Mouse (Mus musculus) adrenal gland, postnatal 25 days (tissue): ENCODE measurements at regions not wholly inside any gene's neighbourhood (a gene's known extent, or its start where the extent isn't known, plus 50 kb on each side); places are given as distances from the start of the nearest gene placed in this dataset.

ENCODE experiments used
- DNase-seq: peaks from one replicate; pipeline ENCODE4 v3.0.0; 2021; ENCODE audit warnings: mixed read lengths

DNA sequence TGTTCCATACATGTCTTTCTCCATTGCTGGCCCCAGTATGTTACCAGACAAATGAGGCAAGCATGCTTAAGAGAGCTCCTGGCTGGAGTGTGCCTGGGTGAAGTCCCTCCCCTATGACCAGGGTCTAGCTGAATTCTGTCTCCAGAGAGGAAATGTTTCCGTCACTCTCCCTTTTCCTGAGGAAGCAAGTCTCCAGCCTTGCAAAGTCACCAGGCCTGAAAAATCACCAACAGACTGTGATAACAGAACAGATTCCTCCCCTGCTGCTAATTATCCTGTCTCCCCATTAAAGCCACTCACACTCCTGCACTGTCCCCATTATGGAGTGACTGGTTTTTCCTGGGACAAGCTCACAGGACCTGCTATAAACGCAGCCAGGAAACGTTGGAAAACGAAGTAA, 303.2 kb upstream of the Jag1 start:
- DNase-seq, result no peak

DNA sequence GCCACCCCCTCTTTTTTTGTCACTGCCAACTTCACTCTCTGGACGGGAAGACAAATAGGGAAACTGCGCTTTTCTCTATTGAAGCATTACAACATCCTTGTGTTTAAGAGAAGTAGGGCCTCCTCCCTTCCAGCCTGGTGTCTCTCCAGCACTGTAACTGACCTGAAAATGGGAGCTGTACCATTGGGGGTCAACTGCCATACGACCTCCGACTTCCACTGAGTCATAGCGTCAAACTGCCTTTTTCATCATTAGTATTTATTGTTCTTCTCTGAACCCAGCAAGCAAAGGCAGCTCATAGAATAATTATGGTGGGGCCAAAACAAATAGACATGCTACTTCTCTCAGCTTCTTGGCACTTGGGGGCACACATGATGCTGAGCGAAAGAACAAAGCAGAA, 301.2 kb upstream of the Jag1 start:
- DNase-seq, result no peak

GRCm38 (mm10) chr2:137413432-137413831, 297.0 kb upstream of the Jag1 start:
- no peak for DNase-seq

DNA sequence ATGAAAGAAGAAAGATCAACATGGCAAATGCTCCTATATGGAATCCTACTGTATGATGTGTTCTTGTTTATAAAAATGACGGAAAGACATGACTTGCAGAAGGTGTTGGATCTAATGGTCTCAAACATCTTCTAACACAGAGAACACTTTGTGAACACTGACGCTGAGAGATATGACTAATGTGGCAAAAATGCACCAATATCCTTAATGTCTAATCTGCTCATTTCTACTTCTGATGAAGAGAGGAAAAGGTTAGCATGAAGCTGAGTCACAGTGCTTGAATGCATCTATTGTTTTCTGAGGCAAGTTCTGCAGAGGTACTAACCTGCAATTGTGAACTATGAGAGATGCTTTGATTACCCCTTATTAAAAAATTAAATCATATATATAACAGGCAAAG, 293.2 kb upstream of the Jag1 start:
- DNase-seq, result no peak

- DNase-seq, result no peak
These were observed 291.9 kb upstream of the Jag1 start for GRCm38 (mm10) chr2:137408294-137408693.

- DNase-seq, result no peak
These were observed 277.0 kb upstream of the Jag1 start for GRCm38 (mm10) chr2:137393486-137393885.

GRCm38 (mm10) chr2:137379816-137380215, 263.4 kb upstream of the Jag1 start:
- DNase-seq, result no peak

GRCm38 (mm10) chr2:137375346-137375745, 258.9 kb upstream of the Jag1 start:
- DNase-seq, result no peak

GRCm38 (mm10) chr2:137371062-137371461, 254.6 kb upstream of the Jag1 start:
- no peak for DNase-seq

DNA sequence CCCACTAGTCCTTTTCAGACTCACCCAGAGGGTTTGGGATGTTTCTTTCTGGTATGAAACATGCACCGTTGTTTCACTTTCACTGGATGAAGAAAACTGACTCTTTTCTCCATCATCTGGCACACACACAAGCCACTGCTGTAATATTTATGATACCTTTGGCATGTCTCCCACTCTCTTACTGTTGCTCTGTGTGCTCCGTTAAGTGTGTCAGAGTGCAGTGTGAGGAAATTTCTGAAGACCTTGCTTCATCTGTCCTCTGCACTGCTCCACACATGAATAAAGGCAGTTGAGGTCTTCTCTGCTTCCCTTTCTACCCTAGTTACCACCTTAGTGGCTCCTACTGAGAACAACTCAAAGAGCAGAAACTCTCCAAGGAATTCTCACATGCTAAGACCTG, 246.6 kb upstream of the Jag1 start:
- no peak for DNase-seq

- no peak for DNase-seq
These were observed 240.8 kb upstream of the Jag1 start for GRCm38 (mm10) chr2:137357181-137357738.

DNA sequence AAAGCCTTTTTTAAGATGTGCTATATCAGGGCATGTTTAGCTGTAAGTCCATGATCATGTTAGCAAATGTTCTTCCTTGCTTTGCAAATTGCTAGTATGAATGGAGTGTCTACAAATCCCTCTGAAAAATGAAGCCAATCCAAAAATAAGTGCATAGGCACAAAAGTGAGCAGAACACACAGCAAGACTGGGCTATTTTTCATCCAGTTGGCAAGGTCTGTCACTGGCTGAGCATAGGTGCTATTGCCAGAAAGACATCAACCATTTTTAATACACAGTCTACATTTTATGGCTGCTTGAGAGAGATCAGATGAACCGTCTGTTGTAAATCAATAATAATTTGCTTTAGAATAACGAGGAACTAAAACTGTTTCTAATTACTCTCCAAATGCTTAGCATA, 227.3 kb upstream of the Jag1 start:
- no peak for DNase-seq

DNA sequence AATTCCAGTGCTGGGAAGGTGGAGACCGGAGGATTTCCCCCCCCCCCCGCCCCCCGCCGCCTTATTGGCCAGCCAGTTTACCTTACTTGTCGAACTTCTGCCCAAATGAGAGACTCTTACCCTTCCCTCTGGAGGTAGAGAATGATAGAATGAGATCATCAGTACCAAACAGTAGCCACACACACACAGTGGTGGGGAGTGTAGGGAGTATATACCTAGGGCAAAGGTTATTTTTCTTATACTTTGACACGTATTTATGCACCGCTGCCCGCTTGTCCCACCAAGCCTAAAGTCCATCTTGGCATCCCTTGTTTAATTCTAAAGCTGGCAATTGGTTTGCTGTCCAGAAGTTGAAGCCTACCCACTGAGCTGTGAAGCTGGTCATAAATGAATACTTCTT, 213.6 kb upstream of the Jag1 start:
- no peak for DNase-seq

GRCm38 (mm10) chr2:137323445-137323844, 207.0 kb upstream of the Jag1 start:
- no peak for DNase-seq

DNA sequence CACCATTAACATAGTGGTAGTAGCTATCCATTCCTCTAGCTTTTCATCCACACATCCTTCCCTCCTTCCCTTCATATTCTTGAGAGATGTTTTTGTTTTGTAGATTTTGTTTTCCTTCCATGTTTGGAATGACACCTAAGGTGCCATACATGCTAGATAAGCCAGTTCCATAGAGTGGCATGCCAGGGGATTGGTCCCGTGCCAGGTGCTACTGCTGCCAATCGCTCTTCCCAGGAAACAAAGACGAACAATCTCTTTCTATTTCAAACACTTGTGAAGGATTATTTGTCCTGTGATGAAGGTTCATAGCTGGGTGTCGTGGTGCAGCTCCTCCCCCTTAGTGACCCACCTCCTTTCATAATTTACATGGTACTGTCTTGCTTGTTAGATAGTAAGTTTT, 194.1 kb upstream of the Jag1 start:
- DNase-seq, result no peak

GRCm38 (mm10) chr2:137308116-137308515, 191.7 kb upstream of the Jag1 start:
- DNase-seq, result no peak

DNA sequence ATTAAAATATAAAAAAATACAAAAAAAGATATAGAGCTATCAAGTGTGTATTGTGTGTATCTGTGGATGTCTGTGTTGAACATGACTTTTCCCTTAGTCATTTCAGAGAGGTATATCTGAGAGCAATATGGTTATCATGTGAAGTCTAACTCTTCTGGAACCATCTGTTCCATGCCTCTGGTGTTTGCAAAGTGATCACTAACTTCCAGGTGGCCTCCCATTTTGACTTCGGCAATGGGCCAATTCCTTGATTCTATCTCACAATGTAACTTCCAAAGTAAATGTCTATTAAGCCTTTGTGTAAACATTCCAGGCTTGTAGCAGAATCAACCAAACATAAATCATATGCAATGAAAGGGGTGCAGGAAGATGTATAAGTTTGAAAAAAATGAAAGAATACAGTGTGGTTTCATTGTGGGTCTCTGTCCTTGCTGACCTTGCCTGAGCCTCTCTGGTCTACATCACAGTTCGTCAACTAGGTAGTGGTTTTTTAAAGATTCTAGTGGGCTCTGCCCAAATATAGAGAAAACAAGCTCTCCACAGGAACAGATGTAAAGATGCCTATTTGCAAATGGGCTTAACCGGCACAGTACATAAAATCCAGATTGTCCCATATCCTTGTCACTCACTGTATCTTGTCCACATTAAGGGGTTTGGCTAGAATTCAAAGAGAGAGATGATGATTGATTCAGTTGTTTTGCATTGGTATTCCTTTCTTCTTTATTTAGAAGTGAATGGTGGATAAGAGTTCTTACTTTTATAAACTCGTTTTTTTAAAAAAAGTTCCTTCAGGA, 185.2 kb upstream of the Jag1 start:
- no peak for DNase-seq

GRCm38 (mm10) chr2:137289231-137289630, 172.8 kb upstream of the Jag1 start:
- DNase-seq, result no peak

GRCm38 (mm10) chr2:137271575-137272180, 155.2 kb upstream of the Jag1 start:
- DNase-seq, result no peak

DNA sequence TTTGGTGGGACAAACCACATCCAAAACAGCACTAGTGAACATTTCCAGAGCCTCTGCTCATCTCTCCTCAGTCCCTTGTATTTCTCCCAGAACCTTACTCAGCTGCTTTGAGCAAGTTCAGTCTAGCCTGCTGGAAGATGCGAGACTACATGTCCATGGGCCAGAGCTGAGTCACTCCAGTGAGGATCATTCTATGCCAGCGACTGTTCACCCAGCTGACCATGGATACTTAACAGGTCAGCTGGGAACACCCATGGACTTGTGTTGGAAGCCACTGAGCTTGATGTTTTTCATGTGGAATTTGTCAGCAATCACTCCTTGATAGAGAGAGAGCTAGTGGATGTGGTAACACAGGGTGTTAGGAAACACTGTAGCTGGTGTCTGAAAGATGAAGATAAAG, 146.5 kb upstream of the Jag1 start:
- no peak for DNase-seq

- DNase-seq, result no peak
These were observed 141.5 kb upstream of the Jag1 start for GRCm38 (mm10) chr2:137257847-137258515.

- no peak for DNase-seq
These were observed 131.5 kb upstream of the Jag1 start for GRCm38 (mm10) chr2:137247931-137248330.

- no peak for DNase-seq
These were observed 127.9 kb upstream of the Jag1 start for GRCm38 (mm10) chr2:137244370-137244769.
